In the genomic region with DNA sequence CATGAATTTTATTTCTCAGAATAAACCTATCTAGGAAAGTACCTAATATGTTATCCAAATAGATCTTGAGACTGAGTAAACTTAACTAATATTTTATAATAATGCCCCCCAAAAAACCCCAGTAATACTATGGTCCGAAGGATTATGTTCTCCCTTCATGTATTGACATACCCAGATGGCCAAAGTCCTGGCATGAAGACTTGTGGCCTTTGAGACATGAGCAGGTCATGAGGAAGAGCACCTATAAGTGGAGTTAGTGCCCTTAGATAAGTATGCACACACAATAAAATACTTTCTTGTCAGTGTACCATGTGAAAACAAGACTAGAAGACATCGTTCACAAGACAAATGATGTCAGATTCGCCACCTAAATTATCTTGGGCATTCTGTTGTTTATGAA, we compare ENCODE assay signal across 16 mouse cellular contexts. TPM values are rescaled to one million over a fixed set of nuclear protein-coding genes. Genes with fewer than 3 reads are reported as not detected.
"Had no signal": no experiment of that assay in that cellular context is flagged by ENCODE, and none has a peak within 500 bp of the region (broad histone marks: within the 10 kb centered on the region; RNA-seq: fewer than 3 reads in every experiment).

No protein-coding gene starts in this region.

- H3K27ac ChIP-seq: macrophage; midbrain, embryonic 13.5 days; midbrain, embryonic 15.5 days; neural tube, embryonic 12.5 days had no signal

- H3K9me3 ChIP-seq: midbrain, embryonic 13.5 days; midbrain, embryonic 15.5 days; neural tube, embryonic 12.5 days had no signal

- DNase-seq: lung, adult 18-20 months; lung, embryonic 14.5 days; lung, postnatal 10 days; right cerebral cortex, postnatal 14 days; spleen, adult 18-20 months; thymus, adult 18-20 months; thymus, postnatal 14 days; thymus, postnatal 36 days had no signal

- H3K4me3 ChIP-seq: megakaryocyte, embryonic 14.5 days; midbrain, embryonic 13.5 days; midbrain, embryonic 15.5 days; neural tube, embryonic 12.5 days had no signal

- H3K27me3 ChIP-seq: megakaryocyte, embryonic 14.5 days; midbrain, embryonic 13.5 days; midbrain, embryonic 15.5 days; neural tube, embryonic 12.5 days had no signal

- ATAC-seq: midbrain, embryonic 13.5 days; midbrain, embryonic 15.5 days had no signal

- H3K9ac ChIP-seq: lung, embryonic 14.5 days; midbrain, embryonic 13.5 days; midbrain, embryonic 15.5 days; neural tube, embryonic 12.5 days had no signal

- H3K4me2 ChIP-seq: lung, embryonic 14.5 days; midbrain, embryonic 11.5 days; midbrain, embryonic 13.5 days; midbrain, embryonic 15.5 days; neural tube, embryonic 12.5 days had no signal

- H3K36me3 ChIP-seq: midbrain, embryonic 13.5 days; midbrain, embryonic 15.5 days; neural tube, embryonic 12.5 days had no signal

- H3K4me1 ChIP-seq: midbrain, embryonic 13.5 days; midbrain, embryonic 15.5 days; neural tube, embryonic 12.5 days had no signal

RNA-seq across cellular contexts. Expression of gene Clec2d, which starts 24.4 kb away (rescaled TPM):
- polyA plus RNA-seq: midbrain, embryonic 11.5 days; midbrain, embryonic 15.5 days; midbrain, postnatal 0 days; neural tube, embryonic 12.5 days; neural tube, embryonic 14.5 days had no signal
